Mouse (Mus musculus): Measurements from ENCODE around the gene Zfp872. TPM values are rescaled to one million over a fixed set of nuclear protein-coding genes. Genes with fewer than 3 reads are reported as not detected.
"Not testable (repeated sequence)": the region's sequence is repeated elsewhere in the genome, so short reads cannot be mapped to it uniquely, and the experiment has no call there.

The Zfp872 gene
- polyA plus RNA-seq, 1 experiment from 2014 or later = 1.7 TPM

DNA sequence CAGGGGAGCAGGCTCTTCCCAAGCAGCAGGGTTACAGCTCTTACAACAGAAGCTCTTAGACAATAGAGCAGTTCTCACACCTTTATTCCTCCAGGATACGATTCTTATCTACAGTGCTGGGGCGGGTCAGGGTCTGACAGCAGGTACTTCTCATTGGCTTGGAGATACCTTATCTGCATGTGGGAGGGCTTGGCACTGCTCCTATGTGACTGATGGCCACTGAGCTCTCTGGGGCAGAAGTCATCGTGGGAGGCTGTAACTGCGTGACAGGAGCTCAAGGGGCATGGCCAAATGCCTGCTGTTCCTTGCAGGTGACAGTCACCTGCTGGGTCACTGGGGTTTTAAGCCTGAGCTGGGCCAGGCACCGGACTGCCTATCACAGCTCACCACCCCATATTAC is 8.5 kb downstream of the Zfp872 start:
- Histone ChIP-seq H3K4me2 (no peak overlapping the region), H3K27ac (no peak overlapping the region), H3K27me3 (replicated peaks) (no peaks in the 10 kb centered on the region), H3K36me3 (no peaks in the 10 kb centered on the region), H3K4me3 (replicated peaks) (no peak overlapping the region), H3K4me1 (no peaks in the 10 kb centered on the region), H3K9me3 (peaks cover 9% of the 10 kb centered on the region; the same call in 1 of the 2 replicates), H3K9ac (no peak overlapping the region)
- WGBS = 22% methylated on average over 5 of the region's 5 CpGs
- ATAC-seq (ENCODE audit: insufficient read depth, low FRiP score, low read depth) = peak; percentile 78

DNA sequence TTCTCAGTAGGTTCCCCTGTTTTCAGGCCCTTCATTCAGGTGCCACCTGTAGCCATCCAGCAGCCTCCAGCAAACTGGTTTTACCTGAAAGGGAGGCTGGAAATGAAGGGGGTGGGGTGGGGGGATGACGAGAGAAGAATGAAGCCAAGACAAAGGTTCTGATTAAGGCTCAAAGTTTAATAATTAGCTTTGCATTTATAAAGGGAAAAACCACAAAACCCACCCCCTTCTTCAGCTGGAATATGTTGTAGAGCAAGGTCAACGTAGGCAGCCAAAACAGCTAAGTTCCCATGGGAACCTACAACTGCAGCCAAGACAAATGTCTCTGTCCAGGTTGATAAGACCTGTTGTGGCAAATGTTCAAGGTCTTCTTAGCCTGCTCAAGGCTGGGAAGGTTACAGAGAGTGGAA is 25.9 kb downstream of the Zfp872 start:
- Histone ChIP-seq H3K36me3 (no peaks in the 10 kb centered on the region), H3K27me3 (replicated peaks) (no peaks in the 10 kb centered on the region), H3K27ac (peak overlapping the region; percentile 83), H3K9ac (no peak overlapping the region), H3K4me1 (no peaks in the 10 kb centered on the region), H3K4me3 (replicated peaks) (peak overlapping the region; percentile 19; the same call in 1 of the 2 replicates), H3K4me2 (peak overlapping the region; percentile 17; the same call in 1 of the 2 replicates), H3K9me3 (no peaks in the 10 kb centered on the region)
- peak; percentile 90 for ATAC-seq (ENCODE audit: insufficient read depth, low FRiP score, low read depth)
- 43% methylated on average over 2 of the region's 2 CpGs for WGBS

DNA sequence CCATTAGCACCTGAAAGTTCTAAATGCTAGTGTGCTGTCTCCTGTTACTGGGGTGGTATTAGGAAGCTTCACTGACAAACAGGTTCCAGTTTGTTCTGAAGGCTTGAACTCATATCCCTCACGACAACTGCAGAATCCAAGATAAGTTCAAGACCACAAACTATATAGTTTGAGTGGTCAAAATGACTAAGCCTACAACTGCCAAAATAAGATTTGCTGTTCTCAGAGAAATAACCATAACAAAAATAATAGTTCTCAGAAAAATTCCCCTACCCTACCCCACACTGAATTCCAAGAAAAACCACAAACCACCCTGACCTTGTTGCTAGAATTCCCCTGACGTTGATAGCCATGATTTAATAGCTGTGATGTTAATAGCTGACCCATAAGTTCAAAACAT is 26.7 kb downstream of the Zfp872 start:
- no peak overlapping the region for H3K4me3 ChIP-seq (replicated peaks)
- no peaks in the 10 kb centered on the region for H3K36me3 ChIP-seq
- no peak for ATAC-seq (ENCODE audit: insufficient read depth, low FRiP score, low read depth)
- no peak overlapping the region for H3K4me2 ChIP-seq
- H3K9ac ChIP-seq = no peak overlapping the region
- 72% methylated on average over 2 of the region's 2 CpGs for WGBS
- no peaks in the 10 kb centered on the region for H3K9me3 ChIP-seq
- H3K4me1 ChIP-seq = no peaks in the 10 kb centered on the region
- no peak overlapping the region for H3K27ac ChIP-seq
- no peaks in the 10 kb centered on the region for H3K27me3 ChIP-seq (replicated peaks)

- ATAC-seq (ENCODE audit: insufficient read depth, low FRiP score, low read depth) = no peak
- no peak overlapping the region for H3K27ac ChIP-seq
- H3K4me1 ChIP-seq = no peaks in the 10 kb centered on the region
- no peaks in the 10 kb centered on the region for H3K36me3 ChIP-seq
- H3K4me3 ChIP-seq (replicated peaks) = no peak overlapping the region
- no peaks in the 10 kb centered on the region for H3K9me3 ChIP-seq
- no peaks in the 10 kb centered on the region for H3K27me3 ChIP-seq (replicated peaks)
- H3K4me2 ChIP-seq = no peak overlapping the region
- H3K9ac ChIP-seq = no peak overlapping the region
- WGBS = 52% methylated on average over 3 of the region's 3 CpGs
Observed at GRCm38 (mm10) chr9:22216705-22217104, 28.8 kb downstream of the Zfp872 start.

GRCm38 (mm10) chr9:22217858-22218493 is 30.1 kb downstream of the Zfp872 start:
- Histone ChIP-seq H3K9me3 (no peaks in the 10 kb centered on the region), H3K9ac (no peak overlapping the region), H3K36me3 (no peaks in the 10 kb centered on the region), H3K4me1 (no peaks in the 10 kb centered on the region), H3K27me3 (replicated peaks) (no peaks in the 10 kb centered on the region), H3K4me3 (replicated peaks) (no peak overlapping the region), H3K4me2 (no peak overlapping the region), H3K27ac (no peak overlapping the region)
- WGBS = 37% methylated on average over 7 of the region's 8 CpGs
- no peak for ATAC-seq (ENCODE audit: insufficient read depth, low FRiP score, low read depth)

DNA sequence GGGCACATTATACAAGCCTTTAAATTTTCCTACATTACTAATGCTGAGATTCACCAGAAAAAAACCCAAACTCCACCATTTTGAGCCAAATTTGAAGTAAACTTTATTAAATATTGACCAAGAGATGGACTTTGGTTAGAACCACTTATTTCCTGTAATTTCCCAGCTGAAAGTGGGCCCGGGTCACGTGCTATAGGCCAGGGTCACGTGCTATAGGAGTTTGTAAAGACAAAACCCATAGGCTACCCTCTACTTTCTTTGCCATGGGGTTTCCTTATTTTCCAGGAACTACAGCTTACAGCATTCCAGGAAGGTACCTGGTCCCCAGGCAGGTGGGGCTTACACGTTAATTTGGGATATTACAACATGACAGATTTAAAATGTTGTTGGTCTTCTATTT is 36.2 kb downstream of the Zfp872 start:
- WGBS = 86% methylated on average over 4 of the region's 4 CpGs
- no peak overlapping the region for H3K4me3 ChIP-seq (replicated peaks)
- no peaks in the 10 kb centered on the region for H3K27me3 ChIP-seq (replicated peaks)
- no peaks in the 10 kb centered on the region for H3K9me3 ChIP-seq
- H3K4me1 ChIP-seq = no peaks in the 10 kb centered on the region
- H3K4me2 ChIP-seq = no peak overlapping the region
- ATAC-seq (ENCODE audit: insufficient read depth, low FRiP score, low read depth) = no peak
- no peak overlapping the region for H3K9ac ChIP-seq
- H3K36me3 ChIP-seq = peaks cover 3% of the 10 kb centered on the region; the same call in 1 of the 2 replicates
- no peak overlapping the region for H3K27ac ChIP-seq

DNA sequence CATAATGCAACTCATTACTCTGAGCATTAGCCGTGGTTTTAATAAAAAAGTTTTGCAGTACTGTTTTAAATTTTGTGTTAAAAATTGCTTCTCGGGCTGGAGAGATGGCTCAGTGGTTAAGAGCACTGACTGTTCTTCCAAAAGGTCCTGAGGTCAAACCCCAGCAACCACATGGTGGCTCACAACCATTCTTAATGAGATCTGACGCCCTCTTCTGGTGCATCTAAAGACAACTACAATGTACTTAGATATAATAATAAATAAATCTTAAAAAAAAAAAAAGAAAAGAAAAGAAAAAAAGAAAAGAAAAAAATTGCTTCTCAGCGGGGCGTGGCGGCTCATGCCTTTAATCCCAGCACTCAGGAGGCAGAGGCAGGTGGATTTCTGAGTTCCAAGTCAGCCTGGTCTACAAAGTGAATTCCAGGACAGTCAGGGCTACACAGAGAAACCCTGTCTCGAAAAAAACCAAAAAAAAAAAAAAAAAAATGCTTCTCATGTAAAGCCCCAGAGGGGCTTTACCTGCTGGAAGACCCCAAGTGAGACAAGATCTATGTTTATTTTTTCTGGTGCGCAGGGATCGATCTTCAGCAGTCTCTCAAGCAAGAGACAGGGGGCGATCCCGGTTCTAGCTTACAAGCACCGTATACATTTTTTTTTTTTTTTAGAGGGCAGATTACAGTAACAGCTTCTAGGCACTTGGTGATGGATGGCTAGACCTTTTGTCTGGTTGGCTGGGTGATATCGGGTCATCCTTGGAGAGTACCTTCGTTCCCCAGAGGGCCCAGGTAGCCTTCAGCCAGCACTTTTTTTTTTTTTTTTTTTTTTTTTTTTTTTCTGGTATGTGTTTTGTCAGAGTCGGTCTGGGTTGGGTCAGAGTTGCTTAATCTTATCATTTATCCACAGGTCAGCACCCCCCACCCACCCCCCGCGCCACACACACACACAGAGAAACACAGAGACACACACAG is 36.9 kb downstream of the Zfp872 start:
- Histone ChIP-seq H3K4me2 (peak overlapping the region; percentile 63), H3K4me3 (replicated peaks) (peak overlapping the region; percentile 83), H3K9ac (no peak overlapping the region), H3K27me3 (replicated peaks) (no peaks in the 10 kb centered on the region), H3K9me3 (no peaks in the 10 kb centered on the region), H3K36me3 (peaks cover 3% of the 10 kb centered on the region; the same call in 1 of the 2 replicates), H3K4me1 (no peaks in the 10 kb centered on the region), H3K27ac (peak overlapping the region; percentile 97; the same call in 1 of the 2 replicates)
- WGBS = 24% methylated on average over 17 of the region's 17 CpGs
- peak; percentile 16; the same call in 1 of the 2 replicates for ATAC-seq (ENCODE audit: insufficient read depth, low FRiP score, low read depth)

- peak; percentile 98 for ATAC-seq (ENCODE audit: insufficient read depth, low FRiP score, low read depth)
- no peaks in the 10 kb centered on the region for H3K4me1 ChIP-seq
- no peaks in the 10 kb centered on the region for H3K27me3 ChIP-seq (replicated peaks)
- H3K27ac ChIP-seq = peak within 1 kb of the TSS; percentile 97
- peak within 1 kb of the TSS; percentile 83 for H3K9ac ChIP-seq
- H3K4me3 ChIP-seq (replicated peaks) = peak within 1 kb of the TSS; percentile 83
- H3K9me3 ChIP-seq = no peaks in the 10 kb centered on the region
- under 1% methylated on average over 35 of the region's 35 CpGs for WGBS
- peaks cover 3% of the 10 kb centered on the region; the same call in 1 of the 2 replicates for H3K36me3 ChIP-seq
- H3K4me2 ChIP-seq = peak within 1 kb of the TSS; percentile 63
Observed at GRCm38 (mm10) chr9:22225581-22226388, 37.9 kb downstream of the Zfp872 start, which contains the start of gene Zfp809. TSS of gene Zfp809 (plus strand) at chr9:22225714.

DNA sequence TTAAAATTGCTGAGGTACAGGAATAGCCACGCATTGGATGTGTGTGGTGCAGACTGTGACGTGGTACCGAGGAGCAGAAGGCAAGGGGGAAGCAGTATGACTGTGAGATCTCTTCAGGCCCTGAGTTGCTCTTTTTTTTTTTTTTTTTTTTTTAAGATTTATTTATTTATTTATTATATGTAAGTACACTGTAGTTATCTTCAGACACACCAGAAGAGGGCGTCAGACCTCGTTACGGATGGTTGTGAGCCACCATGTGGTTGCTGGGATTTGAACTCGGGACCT is 38.4 kb downstream of the Zfp872 start:
- H3K27me3 ChIP-seq (replicated peaks); H3K36me3 ChIP-seq; H3K4me1 ChIP-seq; ATAC-seq (ENCODE audit: insufficient read depth, low FRiP score, low read depth); H3K9me3 ChIP-seq: not testable (repeated sequence)
- H3K9ac ChIP-seq = peak overlapping the region; percentile 83; the same call in 1 of the 2 replicates
- 63% methylated on average over 7 of the region's 7 CpGs for WGBS
- H3K27ac ChIP-seq = peak overlapping the region; percentile 97
- H3K4me3 ChIP-seq (replicated peaks) = peak overlapping the region; percentile 83
- H3K4me2 ChIP-seq = peak overlapping the region; percentile 63

- Histone ChIP-seq H3K27me3 (replicated peaks) (no peaks in the 10 kb centered on the region), H3K9ac (no peak overlapping the region), H3K9me3 (no peaks in the 10 kb centered on the region), H3K36me3 (peaks cover 3% of the 10 kb centered on the region; the same call in 1 of the 2 replicates), H3K4me1 (no peaks in the 10 kb centered on the region), H3K27ac (peak overlapping the region; percentile 66), H3K4me3 (replicated peaks) (peak overlapping the region; percentile 83), H3K4me2 (peak overlapping the region; percentile 63; the same call in 1 of the 2 replicates)
- ATAC-seq (ENCODE audit: insufficient read depth, low FRiP score, low read depth) = no peak
- WGBS = 58% methylated on average over 15 of the region's 15 CpGs
Observed at GRCm38 (mm10) chr9:22226846-22227245, 39.0 kb downstream of the Zfp872 start.

GRCm38 (mm10) chr9:22229386-22230026 is 41.6 kb downstream of the Zfp872 start:
- Histone ChIP-seq H3K4me1 (no peaks in the 10 kb centered on the region), H3K36me3 (peaks cover 3% of the 10 kb centered on the region; the same call in 1 of the 2 replicates), H3K4me2 (no peak overlapping the region), H3K4me3 (replicated peaks) (no peak overlapping the region), H3K9ac (no peak overlapping the region), H3K9me3 (no peaks in the 10 kb centered on the region), H3K27ac (no peak overlapping the region), H3K27me3 (replicated peaks) (no peaks in the 10 kb centered on the region)
- ATAC-seq (ENCODE audit: insufficient read depth, low FRiP score, low read depth) = no peak
- 73% methylated on average over 7 of the region's 7 CpGs for WGBS
